Mouse (Mus musculus): ENCODE results near the gene Slc4a10. TPM values are rescaled to one million over a fixed set of nuclear protein-coding genes. Genes with fewer than 3 reads are reported as not detected.

Gene Slc4a10
- polyA plus RNA-seq, 1 experiment from 2014 or later, result 0.18 TPM

GRCm38 (mm10) chr2:62337086-62337485, 290.8 kb downstream of the Slc4a10 start:
- Histone ChIP-seq H3K9me3 (replicated peaks; ENCODE audit: control insufficient read depth, low read length) (no peaks in the 10 kb centered on the region), H3K4me1 (ENCODE audit: control insufficient read depth, insufficient read depth, low read length) (no peaks in the 10 kb centered on the region), H3K4me3 (ENCODE audit: low read depth, low read length) (no peak overlapping the region), H3K4me2 (ENCODE audit: low read depth, low read length) (no peak overlapping the region), H3K36me3 (replicated peaks; ENCODE audit: control insufficient read depth, insufficient read depth, low read depth, low read length) (no peaks in the 10 kb centered on the region), H3K27ac (replicated peaks; ENCODE audit: low read depth, low read length) (no peak overlapping the region), H3K9ac (replicated peaks; ENCODE audit: low read length) (no peak overlapping the region), H3K27me3 (ENCODE audit: control insufficient read depth, insufficient read depth, low read length) (no peaks in the 10 kb centered on the region)
- ATAC-seq (replicated peaks; ENCODE audit: insufficient number of reproducible peaks, low FRiP score, low TSS enrichment, low read depth) (no peak), DNase-seq (ENCODE audit: low spot score) (no peak)
- 83% methylated on average over 7 of the region's 7 CpGs for WGBS

GRCm38 (mm10) chr2:62339222-62339944, 293.1 kb downstream of the Slc4a10 start:
- WGBS, result 74% methylated on average over 4 of the region's 4 CpGs
- DNase-seq (ENCODE audit: low spot score) (no peak), ATAC-seq (replicated peaks; ENCODE audit: insufficient number of reproducible peaks, low FRiP score, low TSS enrichment, low read depth) (no peak)
- Histone ChIP-seq H3K4me2 (ENCODE audit: low read depth, low read length) (no peak overlapping the region), H3K36me3 (replicated peaks; ENCODE audit: control insufficient read depth, insufficient read depth, low read depth, low read length) (no peaks in the 10 kb centered on the region), H3K4me3 (ENCODE audit: low read depth, low read length) (no peak overlapping the region), H3K9ac (replicated peaks; ENCODE audit: low read length) (no peak overlapping the region), H3K27ac (replicated peaks; ENCODE audit: low read depth, low read length) (no peak overlapping the region), H3K4me1 (ENCODE audit: control insufficient read depth, insufficient read depth, low read length) (no peaks in the 10 kb centered on the region), H3K9me3 (replicated peaks; ENCODE audit: control insufficient read depth, low read length) (no peaks in the 10 kb centered on the region), H3K27me3 (ENCODE audit: control insufficient read depth, insufficient read depth, low read length) (no peaks in the 10 kb centered on the region)

DNA sequence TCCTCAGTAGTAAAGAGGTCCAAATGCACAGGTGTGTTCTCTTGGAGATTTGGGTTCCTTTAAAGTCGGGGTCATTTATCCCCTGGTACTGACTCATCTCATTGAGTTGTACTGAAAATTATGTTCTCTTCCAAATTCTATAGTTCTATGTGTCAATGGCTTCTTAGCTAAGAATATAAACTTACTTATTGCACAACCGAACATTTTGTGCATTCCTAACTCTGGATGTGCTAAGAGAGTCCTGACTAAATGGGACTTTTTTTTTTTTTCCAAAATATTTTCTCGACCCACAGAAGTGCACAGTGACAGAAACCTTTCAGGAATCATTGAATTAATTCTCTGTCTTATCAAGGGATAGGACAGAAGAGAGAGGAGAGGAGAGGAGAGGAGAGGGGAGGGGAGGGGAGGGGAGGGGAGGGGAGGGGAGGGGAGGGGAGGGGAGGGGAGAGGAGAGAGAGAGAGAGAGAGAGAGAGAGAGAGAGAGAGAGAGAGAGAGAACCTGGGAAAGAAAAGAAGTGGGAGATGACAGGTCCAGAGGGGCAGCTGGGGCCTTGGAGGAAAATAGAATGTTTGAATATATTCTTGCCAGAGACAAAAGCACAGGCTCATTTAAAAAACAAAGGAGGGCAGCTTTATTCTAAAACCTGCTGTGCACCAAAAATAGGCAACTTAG, 294.9 kb downstream of the Slc4a10 start:
- Histone ChIP-seq H3K4me1 (ENCODE audit: control insufficient read depth, insufficient read depth, low read length) (no peaks in the 10 kb centered on the region), H3K9ac (replicated peaks; ENCODE audit: low read length) (no peak overlapping the region), H3K27ac (replicated peaks; ENCODE audit: low read depth, low read length) (no peak overlapping the region), H3K36me3 (replicated peaks; ENCODE audit: control insufficient read depth, insufficient read depth, low read depth, low read length) (no peaks in the 10 kb centered on the region), H3K27me3 (ENCODE audit: control insufficient read depth, insufficient read depth, low read length) (no peaks in the 10 kb centered on the region), H3K4me3 (ENCODE audit: low read depth, low read length) (no peak overlapping the region), H3K9me3 (replicated peaks; ENCODE audit: control insufficient read depth, low read length) (no peaks in the 10 kb centered on the region), H3K4me2 (ENCODE audit: low read depth, low read length) (no peak overlapping the region)
- ATAC-seq (replicated peaks; ENCODE audit: insufficient number of reproducible peaks, low FRiP score, low TSS enrichment, low read depth) (no peak), DNase-seq (ENCODE audit: low spot score) (no peak)
- WGBS, result 70% methylated on average over 3 of the region's 3 CpGs

- H3K9me3 ChIP-seq (replicated peaks; ENCODE audit: control insufficient read depth, low read length), result no peaks in the 10 kb centered on the region
- no peaks in the 10 kb centered on the region for H3K27me3 ChIP-seq (ENCODE audit: control insufficient read depth, insufficient read depth, low read length)
- H3K27ac ChIP-seq (replicated peaks; ENCODE audit: low read depth, low read length), result no peak overlapping the region
- H3K36me3 ChIP-seq (replicated peaks; ENCODE audit: control insufficient read depth, insufficient read depth, low read depth, low read length), result no peaks in the 10 kb centered on the region
- H3K9ac ChIP-seq (replicated peaks; ENCODE audit: low read length), result no peak overlapping the region
- H3K4me3 ChIP-seq (ENCODE audit: low read depth, low read length), result no peak overlapping the region
- no peaks in the 10 kb centered on the region for H3K4me1 ChIP-seq (ENCODE audit: control insufficient read depth, insufficient read depth, low read length)
- WGBS, result 33% methylated on average over 14 of the region's 14 CpGs
- DNase-seq (ENCODE audit: low spot score) (no peak), ATAC-seq (replicated peaks; ENCODE audit: insufficient number of reproducible peaks, low FRiP score, low TSS enrichment, low read depth) (no peak)
- H3K4me2 ChIP-seq (ENCODE audit: low read depth, low read length), result no peak overlapping the region
Observed at GRCm38 (mm10) chr2:62341734-62342128, 295.5 kb downstream of the Slc4a10 start.

GRCm38 (mm10) chr2:62344367-62344766, 298.1 kb downstream of the Slc4a10 start:
- Histone ChIP-seq H3K9ac (replicated peaks; ENCODE audit: low read length) (no peak overlapping the region), H3K36me3 (replicated peaks; ENCODE audit: control insufficient read depth, insufficient read depth, low read depth, low read length) (no peaks in the 10 kb centered on the region), H3K9me3 (replicated peaks; ENCODE audit: control insufficient read depth, low read length) (no peaks in the 10 kb centered on the region), H3K27me3 (ENCODE audit: control insufficient read depth, insufficient read depth, low read length) (no peaks in the 10 kb centered on the region), H3K4me3 (ENCODE audit: low read depth, low read length) (no peak overlapping the region), H3K27ac (replicated peaks; ENCODE audit: low read depth, low read length) (no peak overlapping the region), H3K4me1 (ENCODE audit: control insufficient read depth, insufficient read depth, low read length) (no peaks in the 10 kb centered on the region), H3K4me2 (ENCODE audit: low read depth, low read length) (no peak overlapping the region)
- DNase-seq (ENCODE audit: low spot score), result no peak
- WGBS, result 62% methylated on average over 6 of the region's 6 CpGs
- ATAC-seq (replicated peaks; ENCODE audit: insufficient number of reproducible peaks, low FRiP score, low TSS enrichment, low read depth), result no peak

GRCm38 (mm10) chr2:62346771-62347170, 300.5 kb downstream of the Slc4a10 start:
- Histone ChIP-seq H3K4me2 (ENCODE audit: low read depth, low read length) (no peak overlapping the region), H3K9me3 (replicated peaks; ENCODE audit: control insufficient read depth, low read length) (no peaks in the 10 kb centered on the region), H3K27me3 (ENCODE audit: control insufficient read depth, insufficient read depth, low read length) (no peaks in the 10 kb centered on the region), H3K4me1 (ENCODE audit: control insufficient read depth, insufficient read depth, low read length) (no peaks in the 10 kb centered on the region), H3K4me3 (ENCODE audit: low read depth, low read length) (no peak overlapping the region), H3K9ac (replicated peaks; ENCODE audit: low read length) (no peak overlapping the region), H3K36me3 (replicated peaks; ENCODE audit: control insufficient read depth, insufficient read depth, low read depth, low read length) (no peaks in the 10 kb centered on the region), H3K27ac (replicated peaks; ENCODE audit: low read depth, low read length) (no peak overlapping the region)
- DNase-seq (ENCODE audit: low spot score) (no peak), ATAC-seq (replicated peaks; ENCODE audit: insufficient number of reproducible peaks, low FRiP score, low TSS enrichment, low read depth) (no peak)
- WGBS, result 25% methylated on average over 1 of the region's 1 CpGs

DNA sequence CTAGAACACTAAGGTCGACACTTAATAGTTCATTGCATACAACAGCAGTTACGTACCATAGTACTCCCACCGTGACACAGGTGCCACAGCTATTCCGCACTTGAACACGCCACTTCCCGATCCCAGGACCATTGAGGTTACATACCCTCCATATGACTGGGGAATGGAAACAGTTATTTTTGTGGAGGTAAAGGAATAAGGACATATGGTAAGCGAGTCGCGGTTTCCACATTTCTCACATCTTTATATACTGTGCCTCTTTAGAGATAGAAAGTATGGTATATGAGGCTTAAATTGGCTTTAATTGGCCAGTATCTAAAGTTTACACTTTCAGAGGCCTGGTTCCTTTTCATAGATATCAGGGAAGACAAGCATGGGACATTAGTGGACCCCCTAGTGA, 301.5 kb downstream of the Slc4a10 start:
- Histone ChIP-seq H3K9ac (replicated peaks; ENCODE audit: low read length) (no peak overlapping the region), H3K4me2 (ENCODE audit: low read depth, low read length) (no peak overlapping the region), H3K27me3 (ENCODE audit: control insufficient read depth, insufficient read depth, low read length) (no peaks in the 10 kb centered on the region), H3K4me3 (ENCODE audit: low read depth, low read length) (no peak overlapping the region), H3K36me3 (replicated peaks; ENCODE audit: control insufficient read depth, insufficient read depth, low read depth, low read length) (no peaks in the 10 kb centered on the region), H3K4me1 (ENCODE audit: control insufficient read depth, insufficient read depth, low read length) (no peaks in the 10 kb centered on the region), H3K9me3 (replicated peaks; ENCODE audit: control insufficient read depth, low read length) (no peaks in the 10 kb centered on the region), H3K27ac (replicated peaks; ENCODE audit: low read depth, low read length) (no peak overlapping the region)
- DNase-seq (ENCODE audit: low spot score) (no peak), ATAC-seq (replicated peaks; ENCODE audit: insufficient number of reproducible peaks, low FRiP score, low TSS enrichment, low read depth) (no peak)
- 95% methylated on average over 9 of the region's 9 CpGs for WGBS

DNA sequence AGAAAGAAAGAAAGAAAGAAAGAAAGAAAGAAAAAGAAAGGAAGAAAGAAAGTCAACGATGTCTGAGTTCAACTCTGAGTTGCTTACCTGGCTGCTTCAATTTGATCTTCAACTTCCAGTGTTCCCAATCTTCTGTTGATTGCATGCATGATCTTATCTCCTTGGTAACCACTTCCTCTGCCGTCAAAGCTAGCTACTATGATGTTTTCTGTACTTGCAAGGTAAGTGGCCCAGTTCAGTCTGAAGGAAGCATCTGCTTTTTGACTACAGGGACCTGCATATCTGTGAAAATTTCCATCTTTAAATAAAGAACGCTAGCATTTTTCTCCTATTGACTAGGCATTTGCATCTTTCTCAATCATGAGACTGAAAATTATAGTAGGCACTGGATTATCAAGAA, 305.8 kb downstream of the Slc4a10 start:
- ATAC-seq (replicated peaks; ENCODE audit: insufficient number of reproducible peaks, low FRiP score, low TSS enrichment, low read depth) (no peak), DNase-seq (ENCODE audit: low spot score) (no peak)
- Histone ChIP-seq H3K27me3 (ENCODE audit: control insufficient read depth, insufficient read depth, low read length) (no peaks in the 10 kb centered on the region), H3K36me3 (replicated peaks; ENCODE audit: control insufficient read depth, insufficient read depth, low read depth, low read length) (no peaks in the 10 kb centered on the region), H3K9me3 (replicated peaks; ENCODE audit: control insufficient read depth, low read length) (no peaks in the 10 kb centered on the region), H3K27ac (replicated peaks; ENCODE audit: low read depth, low read length) (no peak overlapping the region), H3K4me2 (ENCODE audit: low read depth, low read length) (no peak overlapping the region), H3K4me3 (ENCODE audit: low read depth, low read length) (no peak overlapping the region), H3K4me1 (ENCODE audit: control insufficient read depth, insufficient read depth, low read length) (no peaks in the 10 kb centered on the region), H3K9ac (replicated peaks; ENCODE audit: low read length) (no peak overlapping the region)
- 84% methylated on average over 3 of the region's 3 CpGs for WGBS
